Mouse (Mus musculus): ENCODE data around the gene Kcnk6. TPM values are rescaled to one million over a fixed set of nuclear protein-coding genes. Genes with fewer than 3 reads are reported as not detected.
"Not testable (repeated sequence)": the region's sequence is repeated elsewhere in the genome, so short reads cannot be mapped to it uniquely, and the experiment has no call there.

Gene Kcnk6
- polyA plus RNA-seq, 1 experiment from 2014 or later = 0.54 TPM

GRCm38 (mm10) chr7:29238019-29238967, 6.0 kb upstream of the Kcnk6 start, which contains the start of gene Yif1b:
TSS of gene Yif1b (plus strand) at chr7:29238329.
- peak within 1 kb of the TSS; percentile 87 for H3K27ac ChIP-seq (replicated peaks; ENCODE audit: low read depth, low read length)
- ATAC-seq (ENCODE audit: low FRiP score, low TSS enrichment) (peak; percentile 98), DNase-seq (peak; percentile 99)
- H3K4me3 ChIP-seq (replicated peaks; ENCODE audit: low read depth, low read length) = peak within 1 kb of the TSS; percentile 68
- WGBS = under 1% methylated on average over 60 of the region's 60 CpGs
- no peaks in the 10 kb centered on the region for H3K36me3 ChIP-seq (ENCODE audit: control insufficient read depth, insufficient read depth, low read length)
- H3K27me3 ChIP-seq (ENCODE audit: control insufficient read depth, insufficient read depth, low read length) = peaks cover 7% of the 10 kb centered on the region; the same call in 1 of the 2 replicates
- H3K4me2 ChIP-seq (ENCODE audit: low read length) = peak within 1 kb of the TSS; percentile 79
- H3K4me1 ChIP-seq (ENCODE audit: control insufficient read depth, insufficient read depth, low read length) = 0 out of 2 replicates have a peak, but pooled peaks cover 4% of the 10 kb centered on the region
- no peaks in the 10 kb centered on the region for H3K9me3 ChIP-seq (ENCODE audit: control insufficient read depth, low read length)
- H3K9ac ChIP-seq (replicated peaks; ENCODE audit: low read length) = peak within 1 kb of the TSS; percentile 65

DNA sequence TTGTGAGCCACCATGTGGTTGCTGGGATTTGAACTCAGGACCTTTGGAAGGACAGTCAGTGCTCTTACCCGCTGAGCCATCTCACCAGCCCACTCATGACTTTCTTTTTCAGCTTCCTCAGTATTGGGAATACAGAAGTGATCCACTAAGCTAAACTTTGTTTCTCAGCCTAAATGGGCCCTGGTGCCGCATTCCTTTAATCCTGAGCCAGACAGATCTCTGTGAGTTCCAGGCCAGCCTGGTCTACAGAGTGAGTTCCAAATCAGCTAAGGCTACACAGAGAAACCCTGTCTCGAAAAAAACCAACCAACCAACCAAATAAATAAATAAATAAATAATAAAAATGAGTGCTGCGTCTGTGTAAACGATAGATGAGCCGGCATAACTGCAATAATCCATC, 5.3 kb upstream of the Kcnk6 start:
- peak overlapping the region; percentile 79 for H3K4me2 ChIP-seq (ENCODE audit: low read length)
- ATAC-seq (ENCODE audit: low FRiP score, low TSS enrichment) (peak; percentile 8; the same call in 1 of the 2 replicates), DNase-seq (peak; percentile 34)
- peak overlapping the region; percentile 68 for H3K4me3 ChIP-seq (replicated peaks; ENCODE audit: low read depth, low read length)
- not testable (repeated sequence) for H3K36me3 ChIP-seq (ENCODE audit: control insufficient read depth, insufficient read depth, low read length); H3K4me1 ChIP-seq (ENCODE audit: control insufficient read depth, insufficient read depth, low read length); H3K9ac ChIP-seq (replicated peaks; ENCODE audit: low read length); H3K9me3 ChIP-seq (ENCODE audit: control insufficient read depth, low read length)
- WGBS = 32% methylated on average over 6 of the region's 6 CpGs
- H3K27me3 ChIP-seq (ENCODE audit: control insufficient read depth, insufficient read depth, low read length) = peaks cover 12% of the 10 kb centered on the region
- H3K27ac ChIP-seq (replicated peaks; ENCODE audit: low read depth, low read length) = peak overlapping the region; percentile 87

DNA sequence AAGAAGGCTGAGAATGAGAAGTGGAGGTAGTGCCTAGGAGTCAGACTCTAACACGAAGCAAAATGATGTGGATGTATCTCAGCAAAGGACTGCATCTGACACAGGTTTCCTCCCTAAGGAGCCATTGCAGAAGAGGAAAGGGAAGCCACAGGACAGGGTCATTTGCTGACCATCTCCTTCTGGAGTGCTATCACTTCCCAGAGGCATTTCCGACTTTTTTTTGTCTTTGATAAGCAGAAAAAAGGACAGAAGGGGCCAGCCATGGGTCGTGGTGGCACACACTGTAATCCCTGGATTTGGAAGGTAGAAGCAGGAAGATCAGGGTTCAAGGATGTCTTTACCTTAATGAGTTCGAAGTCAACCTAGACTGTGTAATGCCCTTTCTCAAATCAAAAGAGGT, 4.3 kb upstream of the Kcnk6 start:
- no peak overlapping the region for H3K27ac ChIP-seq (replicated peaks; ENCODE audit: low read depth, low read length)
- WGBS = 89% methylated on average over 4 of the region's 4 CpGs
- no peaks in the 10 kb centered on the region for H3K36me3 ChIP-seq (ENCODE audit: control insufficient read depth, insufficient read depth, low read length)
- no peak overlapping the region for H3K4me2 ChIP-seq (ENCODE audit: low read length)
- no peak overlapping the region for H3K4me3 ChIP-seq (replicated peaks; ENCODE audit: low read depth, low read length)
- ATAC-seq (ENCODE audit: low FRiP score, low TSS enrichment) (no peak), DNase-seq (no peak)
- H3K4me1 ChIP-seq (ENCODE audit: control insufficient read depth, insufficient read depth, low read length) = 0 out of 2 replicates have a peak, but pooled peaks cover 7% of the 10 kb centered on the region
- H3K9me3 ChIP-seq (ENCODE audit: control insufficient read depth, low read length) = no peaks in the 10 kb centered on the region
- H3K27me3 ChIP-seq (ENCODE audit: control insufficient read depth, insufficient read depth, low read length) = peaks cover 22% of the 10 kb centered on the region
- no peak overlapping the region for H3K9ac ChIP-seq (replicated peaks; ENCODE audit: low read length)

GRCm38 (mm10) chr7:29234661-29235060, 2.3 kb upstream of the Kcnk6 start:
- 78% methylated on average over 5 of the region's 5 CpGs for WGBS
- DNase-seq = no peak

DNA sequence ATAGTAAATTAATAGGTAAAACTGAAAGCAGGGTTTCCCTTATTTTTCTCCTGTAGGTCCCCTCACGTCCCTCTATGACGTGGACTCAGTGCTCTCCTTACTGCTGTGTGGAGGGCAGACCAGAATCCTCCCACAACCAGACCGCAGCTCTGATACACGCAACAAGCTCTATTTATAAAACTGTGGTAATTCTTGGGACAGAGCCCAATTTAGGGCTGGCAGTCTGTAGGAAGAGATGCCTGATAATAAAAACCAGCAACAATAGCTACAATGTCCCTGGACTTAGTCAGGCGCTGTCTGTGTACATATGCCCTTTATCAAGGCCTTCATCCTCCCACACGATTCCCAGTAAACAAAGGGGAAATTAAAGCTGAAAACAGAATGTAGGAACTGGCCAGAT, 1.4 kb upstream of the Kcnk6 start:
- DNase-seq (no peak), ATAC-seq (ENCODE audit: low FRiP score, low TSS enrichment) (no peak)
- Histone ChIP-seq H3K9me3 (ENCODE audit: control insufficient read depth, low read length) (no peaks in the 10 kb centered on the region), H3K27ac (replicated peaks; ENCODE audit: low read depth, low read length) (no peak overlapping the region), H3K27me3 (ENCODE audit: control insufficient read depth, insufficient read depth, low read length) (peaks cover 40% of the 10 kb centered on the region), H3K4me1 (ENCODE audit: control insufficient read depth, insufficient read depth, low read length) (0 out of 2 replicates have a peak, but pooled peaks cover 4% of the 10 kb centered on the region), H3K4me2 (ENCODE audit: low read length) (no peak overlapping the region), H3K36me3 (ENCODE audit: control insufficient read depth, insufficient read depth, low read length) (no peaks in the 10 kb centered on the region), H3K4me3 (replicated peaks; ENCODE audit: low read depth, low read length) (no peak overlapping the region), H3K9ac (replicated peaks; ENCODE audit: low read length) (no peak overlapping the region)
- WGBS = 81% methylated on average over 6 of the region's 6 CpGs

More at GRCm38 (mm10) chr7:29234661-29235060, 2.3 kb upstream of the Kcnk6 start:
- H3K9me3 ChIP-seq (ENCODE audit: control insufficient read depth, low read length) = no peaks in the 10 kb centered on the region
- H3K27me3 ChIP-seq (ENCODE audit: control insufficient read depth, insufficient read depth, low read length) = peaks cover 36% of the 10 kb centered on the region
- H3K9ac ChIP-seq (replicated peaks; ENCODE audit: low read length) = no peak overlapping the region
- H3K36me3 ChIP-seq (ENCODE audit: control insufficient read depth, insufficient read depth, low read length) = no peaks in the 10 kb centered on the region
- H3K4me3 ChIP-seq (replicated peaks; ENCODE audit: low read depth, low read length) = no peak overlapping the region
- no peak overlapping the region for H3K4me2 ChIP-seq (ENCODE audit: low read length)
- H3K4me1 ChIP-seq (ENCODE audit: control insufficient read depth, insufficient read depth, low read length) = 0 out of 2 replicates have a peak, but pooled peaks cover 7% of the 10 kb centered on the region
- ATAC-seq (ENCODE audit: low FRiP score, low TSS enrichment) = no peak
- H3K27ac ChIP-seq (replicated peaks; ENCODE audit: low read depth, low read length) = no peak overlapping the region

DNA sequence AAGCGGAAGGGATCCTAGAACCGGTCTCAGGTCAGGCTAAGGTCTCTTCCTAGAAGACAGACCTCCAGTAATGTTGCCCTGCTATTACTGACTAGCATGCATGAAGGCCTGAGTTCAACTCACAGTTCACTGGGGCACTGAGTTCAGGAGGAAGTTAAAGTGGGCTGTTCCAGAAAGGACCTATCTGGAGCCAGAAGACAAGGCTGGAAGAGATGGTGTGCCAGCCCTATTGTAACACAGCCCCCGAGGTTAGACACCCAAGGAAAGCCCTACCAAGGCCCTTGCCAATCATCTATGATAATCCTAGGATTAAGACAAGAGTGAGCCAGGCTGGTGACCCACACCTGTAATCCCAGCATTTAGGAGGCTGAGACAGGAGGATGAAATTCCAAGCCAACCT, 798 bp downstream of the Kcnk6 start:
- 0 out of 2 replicates have a peak, but pooled peaks cover 3% of the 10 kb centered on the region for H3K4me1 ChIP-seq (ENCODE audit: control insufficient read depth, insufficient read depth, low read length)
- 0 out of 2 replicates have a peak overlapping the region, but pooled peaks have one; percentile 75 for H3K4me2 ChIP-seq (ENCODE audit: low read length)
- DNase-seq (no peak), ATAC-seq (ENCODE audit: low FRiP score, low TSS enrichment) (no peak)
- H3K36me3 ChIP-seq (ENCODE audit: control insufficient read depth, insufficient read depth, low read length) = no peaks in the 10 kb centered on the region
- peaks cover 40% of the 10 kb centered on the region for H3K27me3 ChIP-seq (ENCODE audit: control insufficient read depth, insufficient read depth, low read length)
- H3K27ac ChIP-seq (replicated peaks; ENCODE audit: low read depth, low read length) = no peak overlapping the region
- H3K9me3 ChIP-seq (ENCODE audit: control insufficient read depth, low read length) = no peaks in the 10 kb centered on the region
- no peak overlapping the region for H3K4me3 ChIP-seq (replicated peaks; ENCODE audit: low read depth, low read length)
- WGBS = 60% methylated on average over 3 of the region's 3 CpGs
- H3K9ac ChIP-seq (replicated peaks; ENCODE audit: low read length) = no peak overlapping the region

- no peaks in the 10 kb centered on the region for H3K36me3 ChIP-seq (ENCODE audit: control insufficient read depth, insufficient read depth, low read length)
- H3K9ac ChIP-seq (replicated peaks; ENCODE audit: low read length) = no peak overlapping the region
- H3K4me2 ChIP-seq (ENCODE audit: low read length) = no peak overlapping the region
- DNase-seq (no peak), ATAC-seq (ENCODE audit: low FRiP score, low TSS enrichment) (no peak)
- WGBS = 28% methylated on average over 3 of the region's 3 CpGs
- peaks cover 3% of the 10 kb centered on the region; the same call in 1 of the 2 replicates for H3K4me1 ChIP-seq (ENCODE audit: control insufficient read depth, insufficient read depth, low read length)
- no peak overlapping the region for H3K27ac ChIP-seq (replicated peaks; ENCODE audit: low read depth, low read length)
- H3K27me3 ChIP-seq (ENCODE audit: control insufficient read depth, insufficient read depth, low read length) = peaks cover 40% of the 10 kb centered on the region
- no peak overlapping the region for H3K4me3 ChIP-seq (replicated peaks; ENCODE audit: low read depth, low read length)
- no peaks in the 10 kb centered on the region for H3K9me3 ChIP-seq (ENCODE audit: control insufficient read depth, low read length)
Observed at GRCm38 (mm10) chr7:29230560-29230959, 1.8 kb downstream of the Kcnk6 start.

- H3K4me1 ChIP-seq (ENCODE audit: control insufficient read depth, insufficient read depth, low read length) = peaks cover 12% of the 10 kb centered on the region; the same call in 1 of the 2 replicates
- no peak overlapping the region for H3K4me3 ChIP-seq (replicated peaks; ENCODE audit: low read depth, low read length)
- no peak overlapping the region for H3K4me2 ChIP-seq (ENCODE audit: low read length)
- ATAC-seq (ENCODE audit: low FRiP score, low TSS enrichment) = no peak
- DNase-seq = no peak
- H3K9ac ChIP-seq (replicated peaks; ENCODE audit: low read length) = no peak overlapping the region
- no peaks in the 10 kb centered on the region for H3K36me3 ChIP-seq (ENCODE audit: control insufficient read depth, insufficient read depth, low read length)
- 77% methylated on average over 4 of the region's 4 CpGs for WGBS
- H3K9me3 ChIP-seq (ENCODE audit: control insufficient read depth, low read length) = no peaks in the 10 kb centered on the region
- peaks cover 32% of the 10 kb centered on the region for H3K27me3 ChIP-seq (ENCODE audit: control insufficient read depth, insufficient read depth, low read length)
- no peak overlapping the region for H3K27ac ChIP-seq (replicated peaks; ENCODE audit: low read depth, low read length)
Observed at GRCm38 (mm10) chr7:29228202-29228601, 4.1 kb downstream of the Kcnk6 start.

Data from midbrain, embryonic 14.5 days (tissue).